Mouse (Mus musculus): ENCODE data around the gene Exosc7. TPM values are rescaled to one million over a fixed set of nuclear protein-coding genes. Genes with fewer than 3 reads are reported as not detected.

Gene Exosc7
- polyA plus RNA-seq, 2 experiments = 77.4 to 84.1 TPM

GRCm38 (mm10) chr9:123107186-123107585 lies 5.8 kb upstream of the Exosc7 start:
- TF ChIP-seq EP300 (IDR thresholded peaks at IDR 0.05; ENCODE audit: low read depth) (no peak), CTCF (IDR thresholded peaks at IDR 0.05; ENCODE audit: low read depth) (no peak)
- WGBS (ENCODE audit: insufficient replicate concordance) = 81% methylated on average over 4 of the region's 4 CpGs
- no peak for ATAC-seq (ENCODE audit: insufficient read depth)

GRCm38 (mm10) chr9:123109188-123109587 lies 3.8 kb upstream of the Exosc7 start:
- no peak overlapping the region for H3K4me3 ChIP-seq (ENCODE audit: insufficient read depth in 1 of 2, low read depth in 2 of 2, low read length in 2 of 2)
- H3K4me2 ChIP-seq (ENCODE audit: low read depth) = no peak overlapping the region
- peaks cover 3% of the 10 kb centered on the region; the same call in 1 of the 2 replicates for H3K36me3 ChIP-seq (replicated peaks; ENCODE audit: control insufficient read depth, insufficient read depth, low read depth)
- no peaks in the 10 kb centered on the region for H3K27me3 ChIP-seq (ENCODE audit: control insufficient read depth, insufficient read depth, low read length)
- whole genome bisulfite sequencing (ENCODE audit: insufficient replicate concordance) = 70% methylated on average over 7 of the region's 7 CpGs
- DNase-seq (ENCODE audit: low read depth in 3 of 3, low spot score in 3 of 3) (no peak), ATAC-seq (ENCODE audit: insufficient read depth) (no peak)
- H3K9ac ChIP-seq (replicated peaks) = no peak overlapping the region
- H3K4me1 ChIP-seq (replicated peaks; ENCODE audit: control insufficient read depth in 2 of 2, insufficient read depth in 2 of 2, low read length in 1 of 2) = peaks cover 13 to 15% of the 10 kb centered on the region in 2 experiments
- no peaks in the 10 kb centered on the region for H3K9me3 ChIP-seq (ENCODE audit: control insufficient read depth, low read length)
- no peak overlapping the region for H3K27ac ChIP-seq
- TF ChIP-seq CTCF (IDR thresholded peaks at IDR 0.05; ENCODE audit: low read depth) (no peak), EP300 (IDR thresholded peaks at IDR 0.05; ENCODE audit: low read depth) (no peak)

More at GRCm38 (mm10) chr9:123107186-123107585, 5.8 kb upstream of the Exosc7 start:
- no peak overlapping the region for H3K4me3 ChIP-seq (ENCODE audit: insufficient read depth in 1 of 2, low read depth in 2 of 2, low read length in 2 of 2)
- no peak overlapping the region for H3K4me2 ChIP-seq (ENCODE audit: low read depth)
- H3K36me3 ChIP-seq (replicated peaks; ENCODE audit: control insufficient read depth, insufficient read depth, low read depth) = peaks cover 3% of the 10 kb centered on the region; the same call in 1 of the 2 replicates
- no peak overlapping the region for H3K9ac ChIP-seq (replicated peaks)
- H3K27me3 ChIP-seq (ENCODE audit: control insufficient read depth, insufficient read depth, low read length) = no peaks in the 10 kb centered on the region
- H3K27ac ChIP-seq = no peak overlapping the region
- H3K9me3 ChIP-seq (ENCODE audit: control insufficient read depth, low read length) = no peaks in the 10 kb centered on the region
- peaks cover 7 to 9% of the 10 kb centered on the region in 2 experiments; a peak in 3 of 4 replicates for H3K4me1 ChIP-seq (replicated peaks; ENCODE audit: control insufficient read depth in 2 of 2, insufficient read depth in 2 of 2, low read length in 1 of 2)
- DNase-seq (ENCODE audit: low read depth in 3 of 3, low spot score in 3 of 3) = no peak

- H3K9ac ChIP-seq (replicated peaks) = peak overlapping the region; percentile 74
- TF ChIP-seq CTCF (IDR thresholded peaks at IDR 0.05; ENCODE audit: low read depth) = no peak
- TF ChIP-seq EP300 (IDR thresholded peaks at IDR 0.05; ENCODE audit: low read depth) = no peak
- H3K27ac ChIP-seq = no peak overlapping the region
- peak overlapping the region; percentile 68 to 78 for H3K4me3 ChIP-seq (ENCODE audit: insufficient read depth in 1 of 2, low read depth in 2 of 2, low read length in 2 of 2)
- H3K36me3 ChIP-seq (replicated peaks; ENCODE audit: control insufficient read depth, insufficient read depth, low read depth) = no peaks in the 10 kb centered on the region; the same call in 1 of the 2 replicates
- 27% methylated on average over 8 of the region's 8 CpGs for WGBS (ENCODE audit: insufficient replicate concordance)
- ATAC-seq (ENCODE audit: insufficient read depth) = no peak
- DNase-seq (ENCODE audit: low read depth in 3 of 3, low spot score in 3 of 3) = no peak
- H3K9me3 ChIP-seq (ENCODE audit: control insufficient read depth, low read length) = no peaks in the 10 kb centered on the region
- no peaks in the 10 kb centered on the region for H3K27me3 ChIP-seq (ENCODE audit: control insufficient read depth, insufficient read depth, low read length)
- H3K4me1 ChIP-seq (replicated peaks; ENCODE audit: control insufficient read depth in 2 of 2, insufficient read depth in 2 of 2, low read length in 1 of 2) = peaks cover 15 to 17% of the 10 kb centered on the region in 2 experiments
- peak overlapping the region; percentile 91 for H3K4me2 ChIP-seq (ENCODE audit: low read depth)
Measured at GRCm38 (mm10) chr9:123111751-123112221, 1.2 kb upstream of the Exosc7 start.

GRCm38 (mm10) chr9:123113931-123114330 lies 916 bp downstream of the Exosc7 start:
- ATAC-seq (ENCODE audit: insufficient read depth) (no peak), DNase-seq (ENCODE audit: low read depth in 3 of 3, low spot score in 3 of 3) (no peak)
- H3K4me2 ChIP-seq (ENCODE audit: low read depth) = peak overlapping the region; percentile 91
- H3K4me3 ChIP-seq (ENCODE audit: insufficient read depth in 1 of 2, low read depth in 2 of 2, low read length in 2 of 2) = peak overlapping the region; percentile 68 to 78
- H3K27ac ChIP-seq = no peak overlapping the region
- peak overlapping the region; percentile 53 for H3K9ac ChIP-seq (replicated peaks)
- 42% methylated on average over 6 of the region's 6 CpGs for WGBS (ENCODE audit: insufficient replicate concordance)
- H3K36me3 ChIP-seq (replicated peaks; ENCODE audit: control insufficient read depth, insufficient read depth, low read depth) = peaks cover 4% of the 10 kb centered on the region
- no peaks in the 10 kb centered on the region for H3K27me3 ChIP-seq (ENCODE audit: control insufficient read depth, insufficient read depth, low read length)
- peaks cover 15 to 17% of the 10 kb centered on the region in 2 experiments for H3K4me1 ChIP-seq (replicated peaks; ENCODE audit: control insufficient read depth in 2 of 2, insufficient read depth in 2 of 2, low read length in 1 of 2)
- no peaks in the 10 kb centered on the region for H3K9me3 ChIP-seq (ENCODE audit: control insufficient read depth, low read length)
- TF ChIP-seq CTCF (IDR thresholded peaks at IDR 0.05; ENCODE audit: low read depth) (no peak), EP300 (IDR thresholded peaks at IDR 0.05; ENCODE audit: low read depth) (no peak)

GRCm38 (mm10) chr9:123115566-123115965 lies 2.6 kb downstream of the Exosc7 start:
- Histone ChIP-seq H3K9me3 (ENCODE audit: control insufficient read depth, low read length) (no peaks in the 10 kb centered on the region), H3K4me1 (replicated peaks; ENCODE audit: control insufficient read depth in 2 of 2, insufficient read depth in 2 of 2, low read length in 1 of 2) (peaks cover 15 to 17% of the 10 kb centered on the region in 2 experiments), H3K4me3 (ENCODE audit: insufficient read depth in 1 of 2, low read depth in 2 of 2, low read length in 2 of 2) (no peak overlapping the region), H3K27me3 (ENCODE audit: control insufficient read depth, insufficient read depth, low read length) (no peaks in the 10 kb centered on the region), H3K9ac (replicated peaks) (no peak overlapping the region), H3K4me2 (ENCODE audit: low read depth) (no peak overlapping the region), H3K27ac (no peak overlapping the region), H3K36me3 (replicated peaks; ENCODE audit: control insufficient read depth, insufficient read depth, low read depth) (peaks cover 20% of the 10 kb centered on the region)
- WGBS (ENCODE audit: insufficient replicate concordance) = 85% methylated on average over 1 of the region's 1 CpGs
- DNase-seq (ENCODE audit: low read depth in 3 of 3, low spot score in 3 of 3) = no peak
- TF ChIP-seq EP300 (IDR thresholded peaks at IDR 0.05; ENCODE audit: low read depth) (no peak), CTCF (IDR thresholded peaks at IDR 0.05; ENCODE audit: low read depth) (no peak)
- ATAC-seq (ENCODE audit: insufficient read depth) = no peak
